Mouse (Mus musculus): Measurements from ENCODE around the gene Vti1a. TPM values are rescaled to one million over a fixed set of nuclear protein-coding genes. Genes with fewer than 3 reads are reported as not detected.

Vti1a gene
- polyA plus RNA-seq, 1 experiment from 2014 or later, result 42.1 TPM

GRCm38 (mm10) chr19:55571486-55571885, 255.4 kb downstream of the Vti1a start:
- Histone ChIP-seq H3K4me2 (ENCODE audit: low read length) (no peak overlapping the region), H3K9me3 (replicated peaks; ENCODE audit: control insufficient read depth, low read length, poor library complexity, severe bottlenecking) (no peaks in the 10 kb centered on the region), H3K36me3 (ENCODE audit: control insufficient read depth, insufficient read depth, low read length) (no peaks in the 10 kb centered on the region), H3K4me3 (ENCODE audit: low read depth, low read length) (no peak overlapping the region), H3K9ac (ENCODE audit: low read depth, low read length) (no peak overlapping the region), H3K4me1 (ENCODE audit: control insufficient read depth, insufficient read depth, low read length) (no peaks in the 10 kb centered on the region), H3K27me3 (ENCODE audit: control insufficient read depth, insufficient read depth, low read depth, low read length) (no peaks in the 10 kb centered on the region), H3K27ac (ENCODE audit: low read length) (no peak overlapping the region)
- 93% methylated on average over 8 of the region's 8 CpGs for WGBS
- ATAC-seq, result no peak

- no peak for ATAC-seq
- H3K4me1 ChIP-seq (ENCODE audit: control insufficient read depth, insufficient read depth, low read length), result peaks cover 15% of the 10 kb centered on the region
- no peak overlapping the region for H3K4me3 ChIP-seq (ENCODE audit: low read depth, low read length)
- H3K36me3 ChIP-seq (ENCODE audit: control insufficient read depth, insufficient read depth, low read length), result no peaks in the 10 kb centered on the region
- H3K4me2 ChIP-seq (ENCODE audit: low read length), result no peak overlapping the region
- H3K9ac ChIP-seq (ENCODE audit: low read depth, low read length), result no peak overlapping the region; the same call in 1 of the 2 replicates
- WGBS, result 81% methylated on average over 25 of the region's 25 CpGs
- H3K9me3 ChIP-seq (replicated peaks; ENCODE audit: control insufficient read depth, low read length, poor library complexity, severe bottlenecking), result no peaks in the 10 kb centered on the region
- peak overlapping the region; percentile 30; the same call in 1 of the 2 replicates for H3K27ac ChIP-seq (ENCODE audit: low read length)
- H3K27me3 ChIP-seq (ENCODE audit: control insufficient read depth, insufficient read depth, low read depth, low read length), result no peaks in the 10 kb centered on the region
Observed at GRCm38 (mm10) chr19:55577306-55578042, 261.4 kb downstream of the Vti1a start.

- H3K27ac ChIP-seq (ENCODE audit: low read length), result peak overlapping the region; percentile 30
- 0 out of 2 replicates have a peak overlapping the region, but pooled peaks have one; percentile 0 for H3K9ac ChIP-seq (ENCODE audit: low read depth, low read length)
- peaks cover 15% of the 10 kb centered on the region for H3K4me1 ChIP-seq (ENCODE audit: control insufficient read depth, insufficient read depth, low read length)
- no peak overlapping the region for H3K4me3 ChIP-seq (ENCODE audit: low read depth, low read length)
- no peak overlapping the region for H3K4me2 ChIP-seq (ENCODE audit: low read length)
- no peaks in the 10 kb centered on the region for H3K27me3 ChIP-seq (ENCODE audit: control insufficient read depth, insufficient read depth, low read depth, low read length)
- no peaks in the 10 kb centered on the region for H3K36me3 ChIP-seq (ENCODE audit: control insufficient read depth, insufficient read depth, low read length)
- ATAC-seq, result peak; percentile 94
- H3K9me3 ChIP-seq (replicated peaks; ENCODE audit: control insufficient read depth, low read length, poor library complexity, severe bottlenecking), result no peaks in the 10 kb centered on the region
- 38% methylated on average over 17 of the region's 17 CpGs for WGBS
Observed at GRCm38 (mm10) chr19:55578094-55579085, 262.3 kb downstream of the Vti1a start.

- Histone ChIP-seq H3K4me3 (ENCODE audit: low read depth, low read length) (no peak overlapping the region), H3K27me3 (ENCODE audit: control insufficient read depth, insufficient read depth, low read depth, low read length) (no peaks in the 10 kb centered on the region), H3K27ac (ENCODE audit: low read length) (no peak overlapping the region), H3K36me3 (ENCODE audit: control insufficient read depth, insufficient read depth, low read length) (no peaks in the 10 kb centered on the region), H3K4me1 (ENCODE audit: control insufficient read depth, insufficient read depth, low read length) (peaks cover 15% of the 10 kb centered on the region), H3K9ac (ENCODE audit: low read depth, low read length) (no peak overlapping the region), H3K4me2 (ENCODE audit: low read length) (no peak overlapping the region), H3K9me3 (replicated peaks; ENCODE audit: control insufficient read depth, low read length, poor library complexity, severe bottlenecking) (no peaks in the 10 kb centered on the region)
- whole genome bisulfite sequencing, result 87% methylated on average over 4 of the region's 4 CpGs
- no peak for ATAC-seq
Observed at GRCm38 (mm10) chr19:55579310-55579709, 263.2 kb downstream of the Vti1a start.

- H3K27ac ChIP-seq (ENCODE audit: low read length), result no peak overlapping the region
- 95% methylated on average over 8 of the region's 8 CpGs for WGBS
- H3K27me3 ChIP-seq (ENCODE audit: control insufficient read depth, insufficient read depth, low read depth, low read length), result no peaks in the 10 kb centered on the region
- H3K36me3 ChIP-seq (ENCODE audit: control insufficient read depth, insufficient read depth, low read length), result no peaks in the 10 kb centered on the region
- H3K4me2 ChIP-seq (ENCODE audit: low read length), result no peak overlapping the region
- H3K4me1 ChIP-seq (ENCODE audit: control insufficient read depth, insufficient read depth, low read length), result peaks cover 15% of the 10 kb centered on the region
- H3K9ac ChIP-seq (ENCODE audit: low read depth, low read length), result no peak overlapping the region
- ATAC-seq, result no peak
- H3K4me3 ChIP-seq (ENCODE audit: low read depth, low read length), result no peak overlapping the region
- H3K9me3 ChIP-seq (replicated peaks; ENCODE audit: control insufficient read depth, low read length, poor library complexity, severe bottlenecking), result no peaks in the 10 kb centered on the region
Observed at GRCm38 (mm10) chr19:55580152-55580551, 264.1 kb downstream of the Vti1a start.

- no peak overlapping the region for H3K4me2 ChIP-seq (ENCODE audit: low read length)
- no peaks in the 10 kb centered on the region for H3K9me3 ChIP-seq (replicated peaks; ENCODE audit: control insufficient read depth, low read length, poor library complexity, severe bottlenecking)
- no peaks in the 10 kb centered on the region for H3K27me3 ChIP-seq (ENCODE audit: control insufficient read depth, insufficient read depth, low read depth, low read length)
- no peak overlapping the region for H3K9ac ChIP-seq (ENCODE audit: low read depth, low read length)
- H3K4me1 ChIP-seq (ENCODE audit: control insufficient read depth, insufficient read depth, low read length), result peaks cover 15% of the 10 kb centered on the region
- ATAC-seq, result no peak
- no peak overlapping the region for H3K4me3 ChIP-seq (ENCODE audit: low read depth, low read length)
- H3K36me3 ChIP-seq (ENCODE audit: control insufficient read depth, insufficient read depth, low read length), result no peaks in the 10 kb centered on the region
- WGBS, result 85% methylated on average over 6 of the region's 6 CpGs
- no peak overlapping the region for H3K27ac ChIP-seq (ENCODE audit: low read length)
Observed at GRCm38 (mm10) chr19:55580667-55581066, 264.6 kb downstream of the Vti1a start.

GRCm38 (mm10) chr19:55582896-55583653, 267.0 kb downstream of the Vti1a start:
- H3K9me3 ChIP-seq (replicated peaks; ENCODE audit: control insufficient read depth, low read length, poor library complexity, severe bottlenecking), result no peaks in the 10 kb centered on the region
- H3K36me3 ChIP-seq (ENCODE audit: control insufficient read depth, insufficient read depth, low read length), result no peaks in the 10 kb centered on the region
- 37% methylated on average over 14 of the region's 16 CpGs for WGBS
- no peak overlapping the region for H3K9ac ChIP-seq (ENCODE audit: low read depth, low read length)
- H3K4me1 ChIP-seq (ENCODE audit: control insufficient read depth, insufficient read depth, low read length), result peaks cover 8% of the 10 kb centered on the region
- no peak overlapping the region for H3K4me3 ChIP-seq (ENCODE audit: low read depth, low read length)
- no peaks in the 10 kb centered on the region for H3K27me3 ChIP-seq (ENCODE audit: control insufficient read depth, insufficient read depth, low read depth, low read length)
- no peak overlapping the region for H3K4me2 ChIP-seq (ENCODE audit: low read length)
- H3K27ac ChIP-seq (ENCODE audit: low read length), result no peak overlapping the region
- no peak for ATAC-seq

GRCm38 (mm10) chr19:55585270-55586224, 269.5 kb downstream of the Vti1a start:
- H3K27me3 ChIP-seq (ENCODE audit: control insufficient read depth, insufficient read depth, low read depth, low read length), result no peaks in the 10 kb centered on the region
- no peak overlapping the region for H3K4me3 ChIP-seq (ENCODE audit: low read depth, low read length)
- H3K4me1 ChIP-seq (ENCODE audit: control insufficient read depth, insufficient read depth, low read length), result peaks cover 7% of the 10 kb centered on the region; the same call in 1 of the 2 replicates
- H3K27ac ChIP-seq (ENCODE audit: low read length), result no peak overlapping the region
- ATAC-seq, result no peak
- H3K4me2 ChIP-seq (ENCODE audit: low read length), result no peak overlapping the region
- H3K9me3 ChIP-seq (replicated peaks; ENCODE audit: control insufficient read depth, low read length, poor library complexity, severe bottlenecking), result no peaks in the 10 kb centered on the region
- no peaks in the 10 kb centered on the region for H3K36me3 ChIP-seq (ENCODE audit: control insufficient read depth, insufficient read depth, low read length)
- 76% methylated on average over 18 of the region's 18 CpGs for whole genome bisulfite sequencing
- H3K9ac ChIP-seq (ENCODE audit: low read depth, low read length), result no peak overlapping the region

Measured in midbrain, embryonic 16.5 days (tissue).